Mouse (Mus musculus) T-helper 17 cell (primary cell): ENCODE data around the gene Oaz1.
"Not testable (repeated sequence)": the region's sequence is repeated elsewhere in the genome, so short reads cannot be mapped to it uniquely, and the experiment has no call there.

Experiments used
- in situ Hi-C, 2 experiments: fragments of 300-600 bp; cut with MboI, MseI; formaldehyde crosslinking; loops; 1 replicate in 1 of 2; 2 replicates in 1 of 2; pipeline ENCODE4 v1.15.1; 2025; ENCODE audit warnings: high pct_unique_total_duplicates in 2 of 2

Gene Oaz1

DNA sequence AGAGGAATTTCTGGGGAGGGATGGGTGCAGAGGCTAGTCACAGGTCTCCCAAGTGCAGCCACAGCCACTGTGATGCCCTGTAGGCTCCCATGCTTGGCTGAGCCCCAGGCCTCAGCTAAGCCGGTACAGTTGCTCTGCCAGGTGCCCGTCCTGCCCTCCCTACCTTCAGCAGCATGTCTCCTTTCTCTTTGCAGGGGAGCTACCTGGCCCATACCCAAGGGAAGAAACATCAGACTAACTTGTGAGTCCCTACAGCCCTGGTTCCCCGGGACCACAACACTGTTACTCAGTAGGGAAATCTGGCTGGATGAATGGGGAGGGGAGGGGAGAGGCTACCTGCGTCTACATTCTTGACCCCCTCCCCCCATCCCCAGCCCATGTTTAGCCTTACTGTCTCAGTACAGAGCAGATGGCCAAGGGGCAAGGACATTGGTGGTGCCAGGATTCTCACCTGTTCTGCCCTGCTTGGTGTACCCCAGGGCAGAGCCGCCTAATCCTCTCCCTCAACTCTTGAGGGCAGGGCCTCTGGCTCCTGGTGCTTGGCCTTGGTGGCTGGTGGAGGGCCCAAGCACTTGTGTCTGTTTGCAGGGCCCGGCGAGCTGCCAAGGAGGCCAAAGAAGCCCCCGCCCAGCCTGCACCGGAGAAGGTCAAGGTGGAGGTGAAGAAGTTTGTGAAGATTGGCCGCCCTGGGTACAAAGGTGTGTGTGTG, 24.1 kb upstream of the Oaz1 start:
- in situ Hi-C loops = no loop called here

DNA sequence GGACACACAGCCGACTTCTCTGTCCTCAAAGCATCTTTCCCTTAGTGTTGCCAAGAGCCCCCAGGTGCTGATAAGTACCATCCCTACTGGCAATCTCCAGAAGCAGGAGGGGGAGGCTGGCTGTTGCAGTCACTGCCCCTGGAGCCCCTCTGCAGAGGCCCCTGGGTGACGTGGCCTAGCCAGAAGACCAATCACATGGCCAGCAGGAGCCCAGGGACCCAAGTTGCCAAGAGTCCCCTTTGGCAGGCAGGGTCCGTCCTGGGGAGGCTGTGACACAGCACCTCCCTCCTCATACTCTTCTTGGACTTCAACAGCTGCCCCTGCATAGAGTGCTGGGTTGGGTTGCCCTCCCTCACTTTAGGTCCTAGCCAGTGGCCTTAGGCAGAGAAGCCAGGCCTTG, 23.5 kb upstream of the Oaz1 start:
- in situ Hi-C loops = no loop called here

DNA sequence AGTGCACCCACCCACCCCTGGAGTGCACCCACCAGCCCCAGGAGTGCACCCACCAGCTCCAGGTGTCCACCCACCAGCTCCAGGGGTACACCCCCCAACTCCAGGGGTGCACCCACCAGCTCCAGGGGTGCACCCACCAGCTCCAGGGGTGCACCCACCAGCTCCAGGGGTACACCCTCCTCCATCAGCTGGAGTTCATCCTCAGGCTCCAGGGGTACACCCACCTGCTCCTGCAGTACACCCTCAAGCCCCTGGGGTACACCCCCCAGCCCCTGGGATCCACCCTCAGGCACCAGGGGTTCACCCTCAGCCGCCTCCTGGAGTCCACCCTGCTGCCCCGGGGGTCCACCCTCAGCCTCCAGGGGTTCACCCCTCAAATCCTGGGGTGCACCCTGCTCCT, 22.1 kb upstream of the Oaz1 start:
- in situ Hi-C loops = no loop called here

DNA sequence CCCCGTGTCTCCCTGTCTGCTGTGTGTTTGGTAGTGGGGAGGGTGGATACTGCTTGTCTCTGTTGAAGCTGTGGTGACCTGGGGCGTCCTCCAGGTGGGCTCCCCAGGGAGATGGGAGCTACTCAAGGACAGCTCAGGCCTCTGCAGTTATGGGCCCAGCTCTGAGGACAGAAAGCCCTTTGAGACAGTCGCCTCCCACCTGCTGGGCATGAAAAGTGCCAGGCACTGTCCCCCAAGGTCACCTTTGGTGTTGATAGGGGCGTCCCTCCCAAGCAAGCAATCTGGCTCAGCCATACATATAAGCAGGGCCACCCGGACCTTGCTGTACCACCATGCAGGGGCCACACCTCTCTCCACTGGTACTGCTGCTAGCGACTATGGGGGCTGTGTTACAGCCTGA, 21.5 kb upstream of the Oaz1 start, which contains the start of gene Amh:
TSS of gene Amh (plus strand) at position 328 of the 400 bp plus-strand sequence.
- in situ Hi-C loops = loop anchor here in 1 of 2 experiments (5.0 kb wide), 1 partner anchor 192 kb away; no protein-coding TSS in a partner anchor

DNA sequence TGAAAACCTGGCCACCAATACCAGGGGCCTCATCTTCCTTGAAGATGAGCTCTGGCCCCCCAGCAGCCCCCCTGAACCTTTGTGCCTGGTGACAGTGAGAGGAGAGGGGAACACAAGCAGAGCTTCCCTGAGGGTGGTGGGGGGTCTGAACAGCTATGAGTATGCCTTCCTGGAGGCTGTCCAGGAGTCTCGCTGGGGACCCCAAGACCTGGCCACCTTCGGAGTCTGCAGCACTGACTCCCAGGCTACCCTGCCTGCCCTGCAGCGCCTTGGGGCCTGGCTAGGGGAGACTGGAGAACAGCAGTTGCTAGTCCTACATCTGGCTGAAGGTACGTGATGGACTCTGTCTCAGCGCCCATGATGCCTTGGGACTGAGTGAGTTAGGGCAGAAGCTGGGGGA, 21.1 kb upstream of the Oaz1 start:
- in situ Hi-C loops = loop anchor here in 1 of 2 experiments (5.0 kb wide), 1 partner anchor 192 kb away; no protein-coding TSS in a partner anchor

DNA sequence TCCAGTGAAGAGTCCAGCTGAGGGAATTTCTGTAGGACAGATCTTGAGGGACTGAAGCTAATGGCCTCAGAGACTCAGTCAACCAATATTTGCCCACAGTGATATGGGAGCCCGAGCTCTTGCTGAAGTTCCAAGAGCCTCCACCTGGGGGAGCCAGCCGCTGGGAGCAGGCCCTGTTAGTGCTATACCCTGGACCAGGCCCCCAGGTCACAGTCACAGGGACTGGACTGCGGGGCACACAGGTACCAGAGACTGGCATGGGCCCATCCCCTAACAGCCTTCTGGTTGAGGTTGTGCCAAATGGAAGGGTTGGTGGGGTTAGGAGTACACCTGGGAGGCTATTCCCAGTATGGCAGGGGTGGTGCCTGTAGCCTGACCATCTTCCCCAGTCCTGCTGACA, 20.5 kb upstream of the Oaz1 start:
- in situ Hi-C loops = loop anchor here in 1 of 2 experiments (5.0 kb wide), 1 partner anchor 191 kb away; no protein-coding TSS in a partner anchor

DNA sequence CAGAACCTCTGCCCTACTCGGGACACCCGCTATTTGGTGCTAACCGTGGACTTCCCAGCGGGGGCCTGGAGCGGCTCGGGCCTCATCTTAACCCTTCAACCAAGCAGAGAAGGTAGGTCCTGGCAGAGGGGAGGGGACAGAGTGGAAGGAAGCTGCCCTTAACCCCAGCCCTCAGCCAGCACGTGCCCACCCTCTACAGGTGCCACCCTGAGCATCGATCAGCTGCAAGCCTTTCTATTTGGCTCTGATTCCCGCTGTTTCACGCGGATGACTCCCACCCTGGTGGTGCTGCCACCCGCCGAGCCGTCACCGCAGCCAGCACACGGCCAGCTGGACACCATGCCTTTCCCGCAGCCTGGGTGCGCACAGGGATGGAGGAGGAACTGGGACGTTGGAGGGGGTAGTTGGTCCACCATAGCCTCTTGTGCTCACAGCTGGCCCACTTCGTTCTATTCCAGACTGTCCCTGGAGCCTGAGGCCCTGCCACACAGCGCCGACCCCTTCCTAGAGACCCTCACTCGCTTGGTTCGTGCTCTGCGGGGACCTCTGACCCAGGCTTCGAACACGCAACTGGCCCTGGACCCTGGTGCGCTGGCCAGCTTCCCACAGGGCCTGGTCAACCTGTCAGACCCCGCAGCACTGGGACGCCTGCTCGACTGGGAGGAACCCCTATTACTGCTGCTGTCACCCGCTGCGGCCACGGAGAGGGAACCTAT, 20.0 kb upstream of the Oaz1 start:
- in situ Hi-C loops = loop anchor here in 1 of 2 experiments (5.0 kb wide), 1 partner anchor 191 kb away; no protein-coding TSS in a partner anchor

DNA sequence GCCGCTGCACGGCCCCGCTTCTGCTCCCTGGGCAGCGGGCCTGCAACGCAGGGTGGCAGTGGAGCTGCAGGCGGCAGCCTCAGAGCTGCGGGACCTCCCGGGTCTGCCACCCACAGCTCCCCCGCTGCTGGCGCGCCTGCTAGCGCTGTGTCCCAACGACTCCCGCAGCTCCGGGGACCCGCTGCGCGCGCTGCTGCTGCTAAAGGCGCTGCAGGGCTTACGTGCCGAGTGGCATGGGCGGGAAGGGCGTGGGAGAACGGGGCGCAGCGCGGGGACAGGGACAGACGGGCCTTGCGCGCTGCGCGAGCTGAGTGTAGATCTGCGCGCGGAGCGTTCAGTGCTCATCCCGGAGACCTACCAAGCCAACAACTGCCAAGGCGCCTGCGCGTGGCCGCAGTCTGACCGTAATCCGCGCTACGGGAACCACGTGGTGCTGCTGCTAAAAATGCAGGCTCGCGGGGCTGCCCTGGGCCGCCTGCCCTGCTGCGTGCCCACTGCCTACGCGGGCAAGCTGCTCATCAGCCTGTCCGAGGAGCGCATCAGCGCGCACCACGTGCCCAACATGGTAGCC, 19.3 kb upstream of the Oaz1 start:
- in situ Hi-C loops = loop anchor here in 1 of 2 experiments (5.0 kb wide), 1 partner anchor 190 kb away; no protein-coding TSS in a partner anchor

DNA sequence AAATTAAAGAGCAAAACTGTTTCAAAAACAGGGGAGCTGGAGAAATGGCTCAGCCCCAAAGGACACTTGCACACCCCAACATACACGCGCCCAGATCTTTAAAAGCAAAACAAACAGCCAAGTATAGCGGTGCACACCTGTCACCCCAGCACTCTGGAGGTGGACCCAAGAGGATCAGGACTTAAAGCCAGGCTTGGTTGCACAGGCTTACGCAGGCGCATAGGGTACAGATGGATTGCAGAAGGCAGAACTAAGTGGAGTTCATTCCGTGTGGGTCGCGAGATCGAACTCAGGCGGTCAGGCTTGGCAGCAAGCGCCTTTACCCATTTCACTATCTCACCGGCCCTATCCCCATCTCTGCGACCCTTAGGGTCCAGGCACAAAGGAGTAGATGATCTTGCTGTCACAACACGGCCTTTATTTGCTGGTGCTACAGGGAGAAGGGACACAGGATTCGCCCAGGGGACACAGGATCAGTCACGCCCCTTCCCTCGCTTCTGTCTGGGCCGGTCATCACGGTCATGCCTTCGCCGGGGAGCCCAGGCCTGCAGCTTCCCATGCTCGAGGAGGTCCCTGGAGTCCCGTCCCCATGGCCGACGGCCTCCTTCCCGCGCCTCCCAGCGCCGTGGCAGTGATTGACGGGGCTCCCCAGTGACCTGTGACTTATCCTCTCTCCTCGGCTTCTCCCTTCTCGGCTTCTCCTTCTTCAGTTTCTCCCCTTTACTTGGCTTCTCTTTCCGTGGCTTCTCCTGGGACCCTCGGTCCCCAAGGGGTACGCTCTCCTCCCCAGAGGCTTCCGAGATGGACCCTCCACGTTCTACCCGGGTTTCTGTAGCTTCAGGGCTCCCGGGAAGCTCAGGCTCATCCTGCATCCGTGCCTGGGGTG, 18.1 kb upstream of the Oaz1 start:
- in situ Hi-C loops = loop anchor here in 1 of 2 experiments (5.0 kb wide), 1 partner anchor 189 kb away; no protein-coding TSS in a partner anchor

DNA sequence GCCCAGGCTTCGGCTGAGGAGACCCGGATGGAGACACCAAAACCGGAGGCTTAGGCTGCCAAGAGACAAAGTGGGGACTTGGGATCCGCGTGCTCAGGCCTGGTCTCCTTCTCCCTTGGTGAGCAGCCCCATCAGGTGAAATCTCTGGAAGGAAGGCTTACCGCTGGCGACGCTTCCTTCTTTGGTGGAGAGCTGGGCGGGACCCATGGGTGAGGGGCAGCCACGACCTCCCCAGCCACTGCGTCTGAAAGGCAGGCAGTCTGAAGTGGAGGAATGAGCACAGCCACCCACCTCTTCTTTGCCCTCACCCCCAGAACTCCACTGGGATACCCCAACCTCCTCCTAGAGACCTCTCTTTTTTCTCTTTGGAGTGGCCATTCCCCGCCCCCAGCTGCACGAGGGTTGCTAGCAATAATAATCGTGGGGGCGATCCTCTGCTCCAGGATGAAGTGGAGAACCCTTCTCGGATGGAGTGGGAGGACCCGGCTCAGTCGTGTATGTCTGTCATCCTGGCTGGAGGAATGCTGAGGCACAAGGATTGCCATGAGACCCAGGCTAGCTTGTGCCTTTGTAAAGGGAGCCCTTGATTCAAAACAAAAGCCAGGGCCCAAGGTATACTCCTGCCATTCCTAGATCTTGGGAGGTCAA, 17.3 kb upstream of the Oaz1 start:
- in situ Hi-C loops = loop anchor here in 1 of 2 experiments (5.0 kb wide), 1 partner anchor 188 kb away; no protein-coding TSS in a partner anchor

DNA sequence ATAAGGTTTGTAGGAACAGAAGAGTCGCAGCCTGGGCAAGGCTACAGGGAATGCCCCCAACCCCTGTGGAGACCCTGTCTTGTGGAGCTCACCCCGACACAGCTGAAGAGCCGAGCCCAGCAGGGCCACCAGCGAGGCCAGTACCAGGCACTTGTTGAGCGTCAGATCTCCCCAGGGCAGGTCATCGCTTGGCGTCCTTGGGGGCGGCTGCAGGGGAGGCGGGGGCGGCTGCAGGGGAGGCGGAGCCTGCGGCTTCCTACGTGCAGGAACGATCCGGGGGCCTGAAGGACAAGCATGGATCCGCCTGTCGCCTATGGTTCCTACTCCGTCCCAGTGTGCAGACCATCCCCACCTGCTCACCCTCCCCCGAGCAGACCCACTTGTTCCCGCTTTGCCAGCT, 16.4 kb upstream of the Oaz1 start:
- in situ Hi-C loops = loop anchor here in 1 of 2 experiments (5.0 kb wide), 2 partner anchors 67 to 182 kb away; no protein-coding TSS in a partner anchor

DNA sequence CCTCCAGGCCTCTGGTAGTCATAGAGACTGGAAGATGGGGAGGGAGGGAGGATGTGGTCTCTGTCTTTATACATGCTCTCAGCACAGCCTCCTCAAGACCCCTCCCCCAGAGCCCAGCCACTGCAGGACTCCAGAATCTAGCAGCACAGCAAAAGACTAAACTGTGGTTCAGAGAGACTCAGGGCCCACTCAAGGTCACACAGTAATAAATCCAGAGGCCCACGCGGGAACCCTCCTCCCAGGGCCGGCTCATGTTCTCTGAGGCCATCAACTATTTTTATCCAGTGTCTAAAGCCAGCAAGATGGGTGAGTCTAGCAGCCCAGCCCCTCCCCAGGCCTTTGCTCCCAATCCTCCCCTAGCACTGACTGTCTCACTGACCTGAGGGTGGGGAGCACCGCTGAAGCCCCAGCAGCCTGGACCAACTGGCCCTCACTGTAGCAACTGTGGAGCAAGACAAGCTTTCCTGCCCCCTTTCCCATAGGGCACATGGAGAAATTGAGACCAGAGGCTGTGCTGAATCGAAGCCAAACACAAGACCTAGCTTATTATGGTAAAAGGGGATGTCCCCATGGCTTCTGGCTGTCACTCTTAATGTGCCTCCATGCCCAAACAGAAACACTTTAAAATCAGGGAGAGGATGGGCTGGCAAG, 13.9 kb upstream of the Oaz1 start:
- in situ Hi-C loops = loop anchor here in 1 of 2 experiments (5.0 kb wide), 2 partner anchors 65 to 180 kb away; no protein-coding TSS in a partner anchor

DNA sequence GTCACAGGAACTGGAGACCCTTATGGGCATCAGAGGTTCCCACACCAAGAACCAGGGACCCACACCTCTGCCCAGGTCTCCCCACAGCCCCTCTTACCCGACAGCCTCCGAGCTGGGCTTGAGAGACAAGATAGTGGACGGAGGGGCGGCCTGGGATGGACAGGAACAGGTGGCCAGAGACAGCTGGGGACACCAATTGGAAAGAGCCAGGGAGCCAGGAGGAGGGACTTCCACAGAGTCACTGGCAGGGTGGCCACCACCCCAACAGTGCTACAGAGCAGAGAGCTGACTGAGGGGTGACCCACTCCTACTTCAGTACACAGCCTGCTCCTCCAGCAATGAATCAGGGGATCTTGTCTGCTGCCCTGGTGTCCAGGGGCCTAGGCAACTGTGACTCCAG, 13.1 kb upstream of the Oaz1 start, which contains the start of gene Jsrp1:
TSS of gene Jsrp1 (minus strand) at position 133 of the 400 bp plus-strand sequence.
- in situ Hi-C loops = loop anchor here in 1 of 2 experiments (5.0 kb wide), 2 partner anchors 64 to 179 kb away; no protein-coding TSS in a partner anchor

DNA sequence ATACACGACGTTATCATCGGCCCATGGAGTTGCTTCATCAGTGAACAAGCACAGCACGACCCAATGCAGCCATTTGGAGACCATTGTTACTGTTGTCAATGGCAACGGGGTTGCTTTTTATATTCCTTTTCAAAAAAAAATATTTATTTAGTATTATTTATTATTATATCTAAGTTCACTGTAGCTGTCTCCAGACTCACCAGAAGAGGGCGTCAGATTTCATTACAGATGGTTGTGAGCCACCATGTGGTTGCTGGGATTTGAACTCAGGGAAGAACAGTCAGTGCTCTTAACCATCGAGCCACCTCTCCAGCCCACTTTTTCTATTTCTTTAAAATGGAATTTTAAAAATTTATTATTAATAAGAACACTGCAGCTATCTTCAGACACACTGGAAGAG, 11.7 kb upstream of the Oaz1 start:
- in situ Hi-C loops = loop anchor here in 1 of 2 experiments (5.0 kb wide), 2 partner anchors 63 to 178 kb away; no protein-coding TSS in a partner anchor

DNA sequence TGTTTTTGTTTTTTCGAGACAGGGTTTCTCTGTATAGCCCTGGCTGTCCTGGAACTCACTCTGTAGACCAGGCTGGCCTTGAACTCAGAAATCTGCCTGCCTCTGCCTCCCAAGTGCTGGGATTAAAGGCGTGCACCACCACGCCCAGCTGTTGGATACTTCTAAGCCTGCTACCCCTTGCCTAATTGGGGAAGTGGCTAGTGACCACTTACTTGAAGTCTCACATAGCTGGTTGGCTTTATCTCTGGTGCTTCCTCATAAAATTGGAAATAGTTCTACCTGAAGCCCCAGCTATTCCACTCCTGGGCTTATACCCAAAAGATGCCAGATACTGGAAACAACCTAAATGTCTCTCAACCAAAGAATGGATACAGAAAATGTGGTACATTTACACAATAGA, 10.2 kb upstream of the Oaz1 start:
- in situ Hi-C loops = not testable (repeated sequence)

DNA sequence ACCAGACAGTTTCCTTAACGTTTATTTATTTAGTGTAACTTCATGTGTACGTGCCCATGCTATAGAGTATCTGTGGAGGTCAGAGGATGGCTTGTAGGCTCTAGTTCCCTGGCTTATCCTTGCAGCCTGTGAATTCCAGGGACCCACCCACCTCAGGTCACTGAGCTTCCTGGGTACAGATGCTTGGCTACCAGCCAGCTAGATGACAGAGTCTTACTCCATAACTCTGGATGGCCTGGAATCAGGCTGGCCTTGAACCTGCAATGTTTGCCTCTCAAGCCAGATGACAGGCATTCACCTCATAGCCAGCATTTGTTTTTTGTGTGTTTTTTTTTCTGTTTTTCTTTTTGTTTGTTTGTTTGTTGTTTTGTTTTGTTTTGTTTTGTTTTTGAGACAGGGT, 9.3 kb upstream of the Oaz1 start:
- in situ Hi-C loops = no loop called here

DNA sequence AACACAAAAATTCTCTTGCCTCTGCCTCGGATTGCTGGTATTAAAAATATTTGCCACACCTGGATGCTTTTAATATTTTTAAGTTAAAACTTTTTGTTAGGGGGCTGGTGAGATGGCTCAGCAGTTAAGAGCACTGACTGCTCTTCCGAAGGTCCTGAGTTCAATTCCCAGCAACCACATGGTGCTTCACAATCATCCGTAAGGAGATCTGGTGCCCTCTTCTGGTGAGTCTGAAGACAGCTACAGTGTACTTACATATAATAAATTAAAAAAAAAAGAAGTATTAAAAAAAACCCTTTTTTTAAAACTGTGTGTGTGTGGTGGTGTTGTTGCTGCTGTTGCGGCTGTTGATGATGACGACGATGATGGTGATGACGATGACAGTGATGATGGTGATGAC, 8.5 kb upstream of the Oaz1 start:
- in situ Hi-C loops = not testable (repeated sequence)

DNA sequence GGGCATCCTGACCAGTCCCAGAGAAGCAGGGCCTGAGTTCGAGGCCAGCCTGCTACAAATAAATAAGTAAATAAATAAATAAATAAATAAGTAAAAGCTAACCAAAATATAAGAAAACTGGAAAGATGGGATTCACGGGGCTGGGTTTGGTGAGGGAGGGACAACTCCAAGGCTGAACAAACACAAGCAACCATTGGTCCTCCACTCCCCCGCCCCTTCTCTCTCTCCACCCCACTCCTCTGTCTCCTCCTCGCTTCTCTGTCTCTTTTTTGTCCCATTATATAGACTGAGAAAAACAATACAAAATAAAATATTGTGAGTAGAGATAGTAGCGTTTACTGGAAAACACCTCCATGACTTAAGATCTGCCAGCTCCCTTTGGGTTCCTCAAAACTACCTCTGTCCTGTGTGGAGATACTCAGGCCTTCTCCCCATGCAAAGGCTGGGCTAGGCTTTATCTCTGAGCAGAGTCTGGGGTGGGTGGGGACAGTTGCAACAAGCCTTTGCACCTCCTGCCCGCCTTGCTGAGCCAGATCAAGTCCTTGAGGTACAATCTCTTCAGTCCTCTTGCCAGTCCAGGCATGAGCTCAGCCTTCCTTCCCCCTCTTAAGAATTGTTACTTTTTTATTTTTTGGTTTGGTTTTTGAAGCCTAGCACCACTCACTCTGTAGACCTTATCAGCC, 7.7 kb upstream of the Oaz1 start:
- in situ Hi-C loops = no loop called here

DNA sequence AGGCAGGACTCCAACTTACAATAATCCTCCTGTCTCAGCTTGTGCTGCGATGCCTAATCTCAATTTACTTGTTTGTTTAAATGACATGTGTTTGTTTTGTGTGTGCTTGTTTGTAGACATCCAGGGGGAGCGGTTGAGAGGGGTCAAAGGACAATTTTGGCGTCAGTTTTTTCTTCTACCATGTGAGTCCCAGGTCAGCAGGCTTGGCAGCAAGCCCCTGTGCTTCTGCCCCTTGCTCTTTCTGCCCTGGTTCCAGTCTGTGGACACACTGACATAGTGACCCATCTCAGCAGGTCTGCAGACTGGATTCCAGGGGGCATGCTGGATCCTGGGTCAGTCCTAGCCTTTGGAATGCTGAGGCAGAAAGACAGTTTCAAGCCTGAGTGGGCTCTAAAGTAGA, 7.0 kb upstream of the Oaz1 start:
- in situ Hi-C loops = no loop called here
